Mouse (Mus musculus) MEL (cell line): ENCODE results near the gene Anapc13. TPM values are rescaled to one million over a fixed set of nuclear protein-coding genes. Genes with fewer than 3 reads are reported as not detected.

Experiments used
- DNase-seq: peaks from one replicate; pipeline ENCODE4 v3.0.0; 2011; ENCODE audit warnings: low read depth, low spot score
- H3K27ac ChIP-seq: 2 replicates; pipeline ENCODE4 v1.5.1; 2012; ENCODE audit warnings: low read depth, mild to moderate bottlenecking, control low read depth, low read length, moderate library complexity; ENCODE audit not compliant: control insufficient read depth
- H3K27me3 ChIP-seq, 2 experiments: fragments of 150-350 bp in 1 of 2; sonication (generic) in 1 of 2; 2 replicates each; pipeline ENCODE4 v1.6.1; 2012; ENCODE audit warnings: low read length in 2 of 2, mild to moderate bottlenecking in 2 of 2, improper control_type of control experiment in 1 of 2, moderate library complexity in 1 of 2; ENCODE audit not compliant: insufficient read depth in 2 of 2, control insufficient read depth in 1 of 2
- H3K36me3 ChIP-seq, 2 experiments: 2 replicates each; pipeline ENCODE4 v1.6.1; 2012 to 2014; ENCODE audit warnings: low read length in 2 of 2, improper control_type of control experiment in 1 of 2, inconsistent platforms in 1 of 2, mild to moderate bottlenecking in 1 of 2; ENCODE audit not compliant: insufficient read depth in 2 of 2, control insufficient read depth in 1 of 2
- H3K4me1 ChIP-seq, 2 experiments: fragments of 150-350 bp in 1 of 2; sonication (generic) in 1 of 2; 2 replicates each; pipeline ENCODE4 v1.6.1; 2012; ENCODE audit warnings: low read length in 2 of 2, improper control_type of control experiment in 1 of 2, mild to moderate bottlenecking in 1 of 2; ENCODE audit not compliant: insufficient read depth in 2 of 2, control insufficient read depth in 1 of 2
- H3K4me3 ChIP-seq, 2 experiments: fragments of 150-350 bp in 1 of 2; sonication (generic) in 1 of 2; 2 replicates each; pipeline ENCODE4 v1.5.1; 2012; ENCODE audit warnings: low read depth in 2 of 2, low read length in 2 of 2, mild to moderate bottlenecking in 2 of 2, moderate library complexity in 2 of 2, control low read depth in 1 of 2, improper control_type of control experiment in 1 of 2; ENCODE audit not compliant: control insufficient read depth in 1 of 2, insufficient read depth in 1 of 2
- H3K79me2 ChIP-seq: 2 replicates; pipeline ENCODE4 v1.6.1; 2012; ENCODE audit warnings: mild to moderate bottlenecking, low read length, moderate library complexity; ENCODE audit not compliant: control insufficient read depth, poor library complexity, insufficient read depth
- H3K9ac ChIP-seq: 2 replicates; pipeline ENCODE4 v1.6.1; 2012; ENCODE audit warnings: low read depth, mild to moderate bottlenecking, control low read depth, low read length, moderate library complexity; ENCODE audit not compliant: control insufficient read depth, poor library complexity, severe bottlenecking
- H3K9me3 ChIP-seq: fragments of 150-350 bp; sonication (generic); replicated peaks from 2 replicates; pipeline ENCODE4 v1.6.1; 2012; ENCODE audit warnings: mild to moderate bottlenecking, low read length, improper control_type of control experiment, moderate library complexity; ENCODE audit not compliant: insufficient read depth
- ELF1 ChIP-seq: IDR thresholded peaks from 2 replicates; pipeline ENCODE4 v1.6.1; 2014; ENCODE audit warnings: low read depth, mild to moderate bottlenecking, inconsistent platforms, low read length, improper control_type of control experiment, moderate library complexity
- EP300 ChIP-seq, 2 experiments: IDR thresholded peaks; 2 replicates each; pipeline ENCODE4 v1.6.1; 2011; ENCODE audit warnings: improper control_type of control experiment in 2 of 2, low read length in 2 of 2, low read depth in 1 of 2, mild to moderate bottlenecking in 1 of 2
- GABPA ChIP-seq: IDR thresholded peaks from 2 replicates; pipeline ENCODE4 v1.6.1; 2012; ENCODE audit warnings: low read depth, mild to moderate bottlenecking, inconsistent platforms, low read length, improper control_type of control experiment, moderate library complexity
- MAFK ChIP-seq: IDR thresholded peaks from 2 replicates; pipeline ENCODE4 v1.6.1; 2011; ENCODE audit warnings: low read depth, mild to moderate bottlenecking, low read length, improper control_type of control experiment, borderline replicate concordance
- MAZ ChIP-seq: IDR thresholded peaks from 2 replicates; pipeline ENCODE4 v1.6.1; 2012; ENCODE audit warnings: low read depth, mild to moderate bottlenecking, inconsistent platforms, low read length, improper control_type of control experiment
- MEF2A ChIP-seq: IDR thresholded peaks from 2 replicates; pipeline ENCODE4 v1.6.1; 2014; ENCODE audit warnings: low read depth, mild to moderate bottlenecking, inconsistent platforms, low read length, improper control_type of control experiment; ENCODE audit not compliant: poor library complexity, insufficient replicate concordance, severe bottlenecking; ENCODE audit errors: extremely low read depth
- MYC ChIP-seq: IDR thresholded peaks from 2 replicates; pipeline ENCODE4 v1.6.1; 2011; ENCODE audit warnings: low read depth, mild to moderate bottlenecking, low read length, improper control_type of control experiment, moderate library complexity
- NELFE ChIP-seq: IDR thresholded peaks from 2 replicates; pipeline ENCODE4 v1.6.1; 2011; ENCODE audit warnings: low read depth, low read length, improper control_type of control experiment
- POLR2A ChIP-seq, 2 experiments: IDR thresholded peaks; 2 replicates each; pipeline ENCODE4 v1.6.1; 2011 to 2012; ENCODE audit warnings: low read length in 2 of 2, mild to moderate bottlenecking in 2 of 2, control low read depth in 1 of 2, improper control_type of control experiment in 1 of 2, low read depth in 1 of 2, moderate library complexity in 1 of 2; ENCODE audit not compliant: control insufficient read depth in 1 of 2, insufficient read depth in 1 of 2, poor library complexity in 1 of 2
- POLR2AphosphoS2 ChIP-seq: IDR thresholded peaks from 2 replicates; pipeline ENCODE4 v1.6.1; 2011; ENCODE audit warnings: low read length, improper control_type of control experiment
- POLR2AphosphoS5 ChIP-seq: IDR thresholded peaks from 2 replicates; pipeline ENCODE4 v1.6.1; 2012; ENCODE audit warnings: low read depth, borderline replicate concordance, mild to moderate bottlenecking, inconsistent platforms, low read length, moderate library complexity, mixed read lengths
- RAD21 ChIP-seq: IDR thresholded peaks from 2 replicates; pipeline ENCODE4 v1.6.1; 2011; ENCODE audit warnings: mild to moderate bottlenecking, low read depth, low read length, improper control_type of control experiment
- SIN3A ChIP-seq: IDR thresholded peaks from 2 replicates; pipeline ENCODE4 v1.6.1; 2012; ENCODE audit warnings: low read length, improper control_type of control experiment, inconsistent platforms
- SMC3 ChIP-seq: IDR thresholded peaks from 2 replicates; pipeline ENCODE4 v1.6.1; 2011; ENCODE audit warnings: low read depth, low read length, improper control_type of control experiment
- TAL1 ChIP-seq: IDR thresholded peaks from 2 replicates; pipeline ENCODE4 v1.6.1; 2012; ENCODE audit warnings: mild to moderate bottlenecking, inconsistent platforms, low read length, moderate library complexity, mixed read lengths
- UBTF ChIP-seq: IDR thresholded peaks from 2 replicates; pipeline ENCODE4 v1.6.1; 2012; ENCODE audit warnings: low read depth, mild to moderate bottlenecking, inconsistent platforms, low read length, improper control_type of control experiment, moderate library complexity, borderline replicate concordance; ENCODE audit not compliant: insufficient read depth
- USF2 ChIP-seq, 2 experiments: IDR thresholded peaks; 2 replicates each; pipeline ENCODE4 v1.6.1; 2011 to 2012; ENCODE audit warnings: improper control_type of control experiment in 2 of 2, low read length in 2 of 2, borderline replicate concordance in 1 of 2, inconsistent platforms in 1 of 2, low read depth in 1 of 2, mild to moderate bottlenecking in 1 of 2; ENCODE audit not compliant: insufficient read depth in 1 of 2
- ZC3H11A ChIP-seq: IDR thresholded peaks from 2 replicates; pipeline ENCODE4 v1.6.1; 2012; ENCODE audit warnings: low read depth, mild to moderate bottlenecking, inconsistent platforms, low read length, improper control_type of control experiment
- ZMIZ1 ChIP-seq: IDR thresholded peaks from 2 replicates; pipeline ENCODE4 v1.6.1; 2012; ENCODE audit warnings: low read depth, mild to moderate bottlenecking, inconsistent platforms, low read length, improper control_type of control experiment, moderate library complexity
- polyA plus RNA-seq, 2 experiments: library from polyadenylated mRNA; stranded (reverse) in 1 of 2; unstranded in 1 of 2; fragments of >175 nt in 1 of 2; fragments of >200 nt in 1 of 2; gene quantifications; 2 replicates each; pipeline versions ENCODE4 v1.2.1 to v1.2.4; 2012; ENCODE audit warnings: low replicate concordance in 2 of 2, low read depth in 1 of 2; ENCODE audit not compliant: insufficient read length in 2 of 2, insufficient read depth in 1 of 2, missing spikeins in 1 of 2
- total RNA-seq: library from RNA; depleted of rRNA; stranded (reverse); fragments of 300-350 nt; gene quantifications from 2 replicates; pipeline ENCODE4 v1.2.3, GENCODE M21; 2012; rRNA removed

Anapc13 gene
- total and polyA plus RNA-seq, 3 experiments, result 89.9 to 113 TPM; not detected in 1

DNA sequence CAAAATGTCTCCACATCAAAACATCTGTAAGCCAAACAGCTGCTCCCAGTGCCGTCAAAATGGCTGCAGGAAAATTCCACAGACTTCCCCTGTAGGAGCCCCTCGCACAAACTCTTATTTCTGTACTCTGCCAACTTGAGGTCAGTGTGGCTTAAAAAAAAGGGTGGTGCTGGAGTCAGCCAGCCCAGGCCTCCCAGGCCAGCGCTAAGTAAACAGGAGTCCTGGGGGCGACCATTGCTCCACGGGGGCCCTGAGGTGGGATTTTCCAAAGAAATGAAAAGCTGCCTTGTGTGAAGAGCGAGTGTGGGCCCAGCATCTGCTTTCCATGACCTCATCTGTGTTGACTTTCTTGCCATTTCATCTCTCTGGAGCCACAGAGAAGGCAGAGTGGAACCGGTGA is 55.4 kb downstream of the Anapc13 start:
- no peak for DNase-seq
- Histone ChIP-seq H3K4me1 (no peaks in the 10 kb centered on the region), H3K79me2 (no peaks in the 10 kb centered on the region), H3K27ac (no peak overlapping the region), H3K9ac (no peak overlapping the region), H3K36me3 (no peaks in the 10 kb centered on the region), H3K4me3 (no peak overlapping the region), H3K9me3 (no peaks in the 10 kb centered on the region), H3K27me3 (no peaks in the 10 kb centered on the region)
- TF ChIP-seq NELFE, result no peak
- no peak for TF ChIP-seq SMC3
- TF ChIP-seq POLR2A (IDR thresholded peaks at IDR 0.05; ENCODE audit: control insufficient read depth in 1 of 2, insufficient read depth in 1 of 2, low read depth in 1 of 2, low read length in 2 of 2, poor library complexity in 1 of 2), result no peak
- no peak for TF ChIP-seq POLR2AphosphoS2
- TF ChIP-seq SIN3A, result no peak
- no peak for TF ChIP-seq POLR2AphosphoS5
- no peak for TF ChIP-seq MAZ
- no peak for TF ChIP-seq TAL1
- TF ChIP-seq ZMIZ1, result no peak
- no peak for TF ChIP-seq MAFK
- TF ChIP-seq MEF2A, result no peak
- TF ChIP-seq ELF1, result no peak
- TF ChIP-seq RAD21, result no peak
- no peak for TF ChIP-seq EP300 (IDR thresholded peaks at IDR 0.05; ENCODE audit: low read depth in 1 of 2, low read length in 2 of 2)
- no peak for TF ChIP-seq MYC
- no peak for TF ChIP-seq USF2 (IDR thresholded peaks at IDR 0.05; ENCODE audit: borderline replicate concordance in 1 of 2, insufficient read depth in 1 of 2, low read depth in 1 of 2, low read length in 2 of 2)
- no peak for TF ChIP-seq ZC3H11A
- TF ChIP-seq UBTF, result no peak
- TF ChIP-seq GABPA, result no peak

Other genes with a start within 250 kb of the Anapc13 start
- gene Ky, start 120.5 kb upstream of the Anapc13 start, total RNA-seq, result not detected in 2 replicates
- not detected for gene Ky, start 120.5 kb upstream of the Anapc13 start, polyA plus RNA-seq
- 8.8 and 9.6 TPM in 2 replicates for gene Cep63, start 238 bp downstream of the Anapc13 start, total RNA-seq
- gene Cep63, start 238 bp downstream of the Anapc13 start, polyA plus RNA-seq, result 10 to 100 TPM in 1 of 2 experiments, not detected in 1; 14.6 TPM
- not detected in 2 replicates for gene Amotl2, start 90.4 kb downstream of the Anapc13 start, total RNA-seq
- gene Amotl2, start 90.4 kb downstream of the Anapc13 start, polyA plus RNA-seq, result not detected
- gene Ryk, start 208.6 kb downstream of the Anapc13 start, total RNA-seq, result 43.8 and 46.0 TPM in 2 replicates
- 10 to 100 TPM; 46.4 to 47.3 TPM for gene Ryk, start 208.6 kb downstream of the Anapc13 start, polyA plus RNA-seq